Mouse (Mus musculus) forelimb bud, embryonic 11.5 days (tissue): ENCODE measurements around the gene Rad51b.

Experiments
- DNase-seq: peaks from one replicate; pipeline ENCODE4 v3.0.0-alpha.2; 2012; ENCODE audit warnings: low read depth, low spot score

Gene Rad51b

GRCm38 (mm10) chr12:79436892-79437291 is 139.8 kb downstream of the Rad51b start:
- no peak for DNase-seq

- DNase-seq = no peak
These were observed 140.5 kb downstream of the Rad51b start for GRCm38 (mm10) chr12:79437572-79437971.

GRCm38 (mm10) chr12:79439961-79440360 is 142.9 kb downstream of the Rad51b start:
- DNase-seq = no peak

- DNase-seq = no peak
These were observed 144.3 kb downstream of the Rad51b start for GRCm38 (mm10) chr12:79441210-79442005.

- no peak for DNase-seq
These were observed 145.0 kb downstream of the Rad51b start for GRCm38 (mm10) chr12:79442126-79442525.

- DNase-seq = no peak
These were observed 145.8 kb downstream of the Rad51b start for GRCm38 (mm10) chr12:79442836-79443390.

- no peak for DNase-seq
These were observed 147.6 kb downstream of the Rad51b start for GRCm38 (mm10) chr12:79444646-79445045.

GRCm38 (mm10) chr12:79447039-79447438 is 150.0 kb downstream of the Rad51b start:
- peak; percentile 20 for DNase-seq

GRCm38 (mm10) chr12:79449817-79450411 is 152.8 kb downstream of the Rad51b start:
- no peak for DNase-seq

- DNase-seq = no peak
These were observed 155.8 kb downstream of the Rad51b start for GRCm38 (mm10) chr12:79452882-79453281.

- no peak for DNase-seq
These were observed 156.9 kb downstream of the Rad51b start for GRCm38 (mm10) chr12:79454017-79454416.

- DNase-seq = no peak
These were observed 158.2 kb downstream of the Rad51b start for GRCm38 (mm10) chr12:79455061-79455847.

- no peak for DNase-seq
These were observed 158.7 kb downstream of the Rad51b start for GRCm38 (mm10) chr12:79455848-79456164.

GRCm38 (mm10) chr12:79456251-79456650 is 159.2 kb downstream of the Rad51b start:
- no peak for DNase-seq

- no peak for DNase-seq
These were observed 166.3 kb downstream of the Rad51b start for GRCm38 (mm10) chr12:79463371-79463770.

GRCm38 (mm10) chr12:79470113-79470512 is 173.0 kb downstream of the Rad51b start:
- no peak for DNase-seq

- DNase-seq = no peak
These were observed 174.8 kb downstream of the Rad51b start for GRCm38 (mm10) chr12:79471868-79472267.

- peak; percentile 41 for DNase-seq
These were observed 179.4 kb downstream of the Rad51b start for GRCm38 (mm10) chr12:79476413-79477046.

GRCm38 (mm10) chr12:79478816-79479215 is 181.7 kb downstream of the Rad51b start:
- no peak for DNase-seq

GRCm38 (mm10) chr12:79485501-79485900 is 188.4 kb downstream of the Rad51b start:
- no peak for DNase-seq

- no peak for DNase-seq
These were observed 191.6 kb downstream of the Rad51b start for GRCm38 (mm10) chr12:79488590-79489242.
